Mouse (Mus musculus) adrenal gland, adult (tissue): ENCODE data around the gene Pax8.

Experiments
- DNase-seq, 2 experiments: peaks; one replicate each; pipeline ENCODE4 v3.0.0; 2022 to 2023; ENCODE audit warnings: low spot score in 1 of 2; ENCODE audit not compliant: inconsistent age in 2 of 2

Gene Pax8

GRCm38 (mm10) chr2:24468430-24468829 is 7.0 kb downstream of the Pax8 start:
- DNase-seq = no peak

GRCm38 (mm10) chr2:24467156-24467555 is 8.2 kb downstream of the Pax8 start:
- DNase-seq = no peak

GRCm38 (mm10) chr2:24460808-24461127 is 14.6 kb downstream of the Pax8 start:
- DNase-seq = no peak

- DNase-seq = no peak
Measured at GRCm38 (mm10) chr2:24460112-24460807, 15.1 kb downstream of the Pax8 start.

GRCm38 (mm10) chr2:24456841-24457240 is 18.6 kb downstream of the Pax8 start:
- DNase-seq = no peak

GRCm38 (mm10) chr2:24455057-24455855 is 20.1 kb downstream of the Pax8 start:
- no peak for DNase-seq

- no peak for DNase-seq
Measured at GRCm38 (mm10) chr2:24454429-24455011, 20.9 kb downstream of the Pax8 start.

- no peak for DNase-seq
Measured at GRCm38 (mm10) chr2:24453206-24453605, 22.2 kb downstream of the Pax8 start.

- DNase-seq = no peak
Measured at GRCm38 (mm10) chr2:24449111-24449510, 26.3 kb downstream of the Pax8 start.

- DNase-seq = no peak
Measured at GRCm38 (mm10) chr2:24443256-24443790, 32.1 kb downstream of the Pax8 start.

GRCm38 (mm10) chr2:24442303-24442925 is 33.0 kb downstream of the Pax8 start:
- DNase-seq = no peak

- DNase-seq = no peak
Measured at GRCm38 (mm10) chr2:24441899-24442298, 33.5 kb downstream of the Pax8 start.

GRCm38 (mm10) chr2:24440056-24440455 is 35.3 kb downstream of the Pax8 start:
- DNase-seq = no peak

GRCm38 (mm10) chr2:24435699-24436098 is 39.7 kb downstream of the Pax8 start:
- no peak for DNase-seq

GRCm38 (mm10) chr2:24434670-24435069 is 40.7 kb downstream of the Pax8 start:
- no peak for DNase-seq

GRCm38 (mm10) chr2:24429806-24430205 is 45.6 kb downstream of the Pax8 start:
- DNase-seq = no peak

GRCm38 (mm10) chr2:24427866-24428675 is 47.3 kb downstream of the Pax8 start:
- DNase-seq = no peak

GRCm38 (mm10) chr2:24425630-24426029 is 49.8 kb downstream of the Pax8 start:
- DNase-seq = no peak

- no peak for DNase-seq
Measured at GRCm38 (mm10) chr2:24422815-24423214, 52.6 kb downstream of the Pax8 start.

GRCm38 (mm10) chr2:24421211-24421863 is 54.1 kb downstream of the Pax8 start:
- peak in 1 of 2 experiments; percentile 31 for DNase-seq
